Mouse (Mus musculus): ENCODE measurements around the gene Dhrs4.

GRCm38 (mm10) chr14:55475654-55476053, 2.9 kb upstream of the Dhrs4 start:
- TF ChIP-seq CTCF (IDR thresholded peaks at IDR 0.05; ENCODE audit: insufficient read depth, low read length) (no peak), POLR2A (IDR thresholded peaks at IDR 0.05; ENCODE audit: borderline replicate concordance, extremely low read depth, low read depth, low read length) (no peak)

Data from lung, adult 2 months (tissue).